Mouse (Mus musculus): ENCODE data around the gene Ulk4. TPM values are rescaled to one million over a fixed set of nuclear protein-coding genes. Genes with fewer than 3 reads are reported as not detected.

The Ulk4 gene
- total and polyA plus RNA-seq, 2 experiments from 2014 or later = 8.1 to 68.0 TPM

DNA sequence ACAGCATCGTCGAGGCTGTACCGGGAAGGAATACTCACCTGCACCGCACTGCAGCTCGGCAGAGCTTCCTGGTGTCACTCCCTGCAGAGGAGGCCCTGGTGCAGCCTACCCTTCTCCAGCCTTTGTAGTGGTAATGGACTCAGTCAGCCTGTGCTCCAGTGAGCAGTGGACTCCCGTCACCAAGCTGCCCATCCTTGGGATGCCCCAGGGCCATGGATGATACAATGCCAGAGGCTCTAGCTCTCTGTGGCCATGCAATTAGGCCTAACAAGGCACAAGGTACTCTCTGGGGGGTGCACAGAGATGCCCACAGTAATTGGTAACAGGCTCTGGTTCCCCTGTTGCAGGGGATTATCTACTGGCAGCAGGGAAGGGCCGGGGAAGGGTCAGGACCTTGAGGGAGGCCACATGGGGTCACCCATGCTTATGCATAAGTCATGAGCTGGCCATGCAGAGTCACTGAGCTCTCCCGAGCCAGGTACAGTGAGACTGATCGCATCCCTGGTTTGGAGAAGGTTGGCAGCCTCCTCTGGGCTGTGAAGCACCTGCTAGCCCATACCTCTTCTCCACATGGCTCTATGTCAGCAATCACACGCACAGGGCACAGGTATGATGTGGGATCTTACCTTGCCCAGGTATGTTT, 244.6 kb downstream of the Ulk4 start:
- no peak overlapping the region for H3K4me3 ChIP-seq (ENCODE audit: low read depth, low read length)
- no peak overlapping the region for H3K9ac ChIP-seq (replicated peaks; ENCODE audit: low read length, poor library complexity, severe bottlenecking)
- H3K4me1 ChIP-seq (ENCODE audit: insufficient read depth, low read length) = 0 out of 2 replicates have a peak, but pooled peaks cover 4% of the 10 kb centered on the region
- no peak for TF ChIP-seq CTCF (IDR thresholded peaks at IDR 0.05)
- H3K27me3 ChIP-seq (ENCODE audit: insufficient read depth, low read length) = no peaks in the 10 kb centered on the region
- 40% methylated on average over 10 of the region's 10 CpGs for WGBS
- no peaks in the 10 kb centered on the region for H3K36me3 ChIP-seq (ENCODE audit: insufficient read depth, low read length)
- DNase-seq (ENCODE audit: low spot score) (no peak), ATAC-seq (ENCODE audit: low FRiP score) (no peak)
- H3K4me2 ChIP-seq (ENCODE audit: low read depth, low read length, poor library complexity, severe bottlenecking) = no peak overlapping the region
- no peak overlapping the region for H3K27ac ChIP-seq (ENCODE audit: low read depth, low read length)
- H3K9me3 ChIP-seq (ENCODE audit: low read length) = no peaks in the 10 kb centered on the region

DNA sequence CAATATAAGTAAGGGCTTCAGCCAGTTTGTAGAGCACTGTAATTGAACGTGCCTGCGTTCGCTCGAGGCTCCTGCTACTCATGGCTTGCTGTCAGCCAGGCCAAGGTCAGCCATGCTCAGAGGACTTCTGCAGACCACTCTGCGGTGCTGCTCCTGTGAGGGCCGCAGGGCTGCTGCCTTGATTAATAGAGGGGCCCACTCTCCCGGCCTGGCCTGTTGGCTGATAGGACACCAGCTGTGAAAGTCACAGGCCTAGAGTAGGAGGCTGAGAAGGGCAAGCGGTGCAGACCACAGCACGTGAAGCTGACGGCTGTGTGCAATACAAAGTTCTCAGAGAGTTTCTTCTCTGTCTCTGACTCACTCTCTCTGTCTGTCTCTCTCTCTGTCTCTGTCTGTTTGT, 246.0 kb downstream of the Ulk4 start:
- H3K9me3 ChIP-seq (ENCODE audit: low read length) = no peaks in the 10 kb centered on the region
- no peaks in the 10 kb centered on the region for H3K36me3 ChIP-seq (ENCODE audit: insufficient read depth, low read length)
- no peak for ATAC-seq (ENCODE audit: low FRiP score)
- no peak for TF ChIP-seq CTCF (IDR thresholded peaks at IDR 0.05)
- no peak overlapping the region for H3K9ac ChIP-seq (replicated peaks; ENCODE audit: low read length, poor library complexity, severe bottlenecking)
- H3K4me1 ChIP-seq (ENCODE audit: insufficient read depth, low read length) = 0 out of 2 replicates have a peak, but pooled peaks cover 3% of the 10 kb centered on the region
- WGBS = 49% methylated on average over 10 of the region's 10 CpGs
- H3K4me3 ChIP-seq (ENCODE audit: low read depth, low read length) = no peak overlapping the region
- no peak for DNase-seq (ENCODE audit: low spot score)
- no peak overlapping the region for H3K4me2 ChIP-seq (ENCODE audit: low read depth, low read length, poor library complexity, severe bottlenecking)
- no peak overlapping the region for H3K27ac ChIP-seq (ENCODE audit: low read depth, low read length)
- H3K27me3 ChIP-seq (ENCODE audit: insufficient read depth, low read length) = no peaks in the 10 kb centered on the region

DNA sequence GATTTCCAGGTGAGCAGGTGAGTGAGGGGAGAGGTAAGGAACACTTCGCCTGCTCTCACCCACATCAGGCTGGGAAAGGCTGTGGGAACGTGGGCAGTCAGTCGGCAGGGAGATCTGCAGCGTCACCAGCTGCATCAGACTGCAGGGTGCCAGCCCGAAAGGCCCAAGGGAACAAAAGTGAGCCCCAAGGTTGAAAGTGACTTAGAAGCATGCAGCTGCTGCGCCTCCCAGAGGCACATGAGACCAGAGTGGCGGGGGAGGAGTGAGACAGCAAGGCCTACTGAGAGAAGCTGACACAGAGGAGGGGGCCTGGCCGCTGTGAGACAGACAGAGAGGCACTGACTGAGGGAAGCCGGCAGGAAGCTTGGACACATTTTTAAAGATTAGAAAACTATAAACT, 247.2 kb downstream of the Ulk4 start:
- WGBS = 34% methylated on average over 9 of the region's 9 CpGs
- Histone ChIP-seq H3K4me1 (ENCODE audit: insufficient read depth, low read length) (0 out of 2 replicates have a peak, but pooled peaks cover 3% of the 10 kb centered on the region), H3K36me3 (ENCODE audit: insufficient read depth, low read length) (no peaks in the 10 kb centered on the region), H3K4me2 (ENCODE audit: low read depth, low read length, poor library complexity, severe bottlenecking) (no peak overlapping the region), H3K9me3 (ENCODE audit: low read length) (no peaks in the 10 kb centered on the region), H3K9ac (replicated peaks; ENCODE audit: low read length, poor library complexity, severe bottlenecking) (no peak overlapping the region), H3K4me3 (ENCODE audit: low read depth, low read length) (no peak overlapping the region), H3K27ac (ENCODE audit: low read depth, low read length) (no peak overlapping the region), H3K27me3 (ENCODE audit: insufficient read depth, low read length) (no peaks in the 10 kb centered on the region)
- no peak; the same call in 1 of the 2 replicates for TF ChIP-seq CTCF (IDR thresholded peaks at IDR 0.05)
- ATAC-seq (ENCODE audit: low FRiP score) (no peak), DNase-seq (ENCODE audit: low spot score) (no peak)

DNA sequence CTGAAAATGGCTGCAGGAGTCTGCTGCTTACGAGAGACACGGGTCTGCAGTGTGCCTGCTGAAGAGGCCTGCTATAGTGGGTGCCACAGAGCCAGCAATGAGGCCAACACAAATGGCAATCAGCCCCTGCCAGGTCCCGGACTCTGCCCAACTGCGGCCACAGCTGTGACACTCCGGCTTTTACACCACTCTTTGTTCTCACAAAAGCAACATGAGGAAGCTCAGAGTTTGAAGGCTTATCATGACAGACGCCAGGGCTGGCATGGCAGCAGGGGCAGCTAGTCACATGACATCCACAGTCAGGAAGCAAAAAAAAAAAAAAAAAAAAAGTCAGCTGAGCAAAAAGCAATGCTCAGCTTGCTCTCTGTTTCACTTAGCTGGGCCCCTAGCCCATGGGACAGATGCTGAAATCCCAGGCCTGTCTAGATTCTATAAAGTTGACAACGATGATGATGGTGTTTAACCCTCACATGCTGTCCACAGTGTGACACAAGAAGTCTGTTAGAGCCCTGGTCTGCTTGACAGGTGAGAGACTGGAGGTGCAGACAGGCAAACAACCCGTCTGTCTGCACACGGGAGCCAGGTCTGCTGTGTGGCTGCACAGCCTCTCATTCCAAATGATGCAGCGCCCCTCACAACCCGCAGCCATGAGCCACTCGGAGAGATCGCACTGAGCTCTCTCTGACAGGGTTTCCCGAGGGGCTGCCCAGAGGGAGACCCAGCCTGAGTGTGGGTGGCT, 253.3 kb downstream of the Ulk4 start:
- Histone ChIP-seq H3K4me1 (ENCODE audit: insufficient read depth, low read length) (no peaks in the 10 kb centered on the region), H3K4me2 (ENCODE audit: low read depth, low read length, poor library complexity, severe bottlenecking) (no peak overlapping the region), H3K27me3 (ENCODE audit: insufficient read depth, low read length) (no peaks in the 10 kb centered on the region), H3K4me3 (ENCODE audit: low read depth, low read length) (no peak overlapping the region), H3K9me3 (ENCODE audit: low read length) (no peaks in the 10 kb centered on the region), H3K9ac (replicated peaks; ENCODE audit: low read length, poor library complexity, severe bottlenecking) (no peak overlapping the region), H3K27ac (ENCODE audit: low read depth, low read length) (no peak overlapping the region), H3K36me3 (ENCODE audit: insufficient read depth, low read length) (no peaks in the 10 kb centered on the region)
- ATAC-seq (ENCODE audit: low FRiP score) (peak; percentile 5; the same call in 1 of the 2 replicates), DNase-seq (ENCODE audit: low spot score) (peak; percentile 67)
- WGBS = 76% methylated on average over 14 of the region's 14 CpGs
- TF ChIP-seq CTCF (IDR thresholded peaks at IDR 0.05) = no peak

DNA sequence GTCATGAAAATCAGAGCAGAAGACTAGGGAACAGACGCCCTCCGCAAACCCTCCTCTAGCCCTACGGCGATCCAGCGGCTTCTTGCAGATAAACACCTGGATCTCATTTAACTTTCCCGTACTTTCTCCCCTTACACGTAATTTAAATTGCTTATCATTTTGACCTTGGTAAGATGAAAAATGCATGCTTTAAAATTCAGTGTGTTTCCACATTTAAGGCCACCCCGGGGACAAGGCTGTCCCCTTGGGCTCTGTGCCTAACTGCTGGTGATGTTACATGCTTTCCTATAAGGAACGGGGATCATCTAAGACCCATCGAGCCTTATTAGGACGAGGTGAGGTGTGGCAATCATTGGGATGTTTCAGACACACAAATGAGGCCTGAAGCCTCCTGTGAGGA, 256.6 kb downstream of the Ulk4 start:
- no peaks in the 10 kb centered on the region for H3K9me3 ChIP-seq (ENCODE audit: low read length)
- no peak overlapping the region for H3K9ac ChIP-seq (replicated peaks; ENCODE audit: low read length, poor library complexity, severe bottlenecking)
- H3K27me3 ChIP-seq (ENCODE audit: insufficient read depth, low read length) = no peaks in the 10 kb centered on the region
- DNase-seq (ENCODE audit: low spot score) = no peak
- no peak for ATAC-seq (ENCODE audit: low FRiP score)
- WGBS = 55% methylated on average over 11 of the region's 11 CpGs
- H3K4me1 ChIP-seq (ENCODE audit: insufficient read depth, low read length) = no peaks in the 10 kb centered on the region
- H3K4me3 ChIP-seq (ENCODE audit: low read depth, low read length) = no peak overlapping the region
- H3K4me2 ChIP-seq (ENCODE audit: low read depth, low read length, poor library complexity, severe bottlenecking) = no peak overlapping the region
- no peak overlapping the region for H3K27ac ChIP-seq (ENCODE audit: low read depth, low read length)
- H3K36me3 ChIP-seq (ENCODE audit: insufficient read depth, low read length) = no peaks in the 10 kb centered on the region
- TF ChIP-seq CTCF (IDR thresholded peaks at IDR 0.05) = no peak

DNA sequence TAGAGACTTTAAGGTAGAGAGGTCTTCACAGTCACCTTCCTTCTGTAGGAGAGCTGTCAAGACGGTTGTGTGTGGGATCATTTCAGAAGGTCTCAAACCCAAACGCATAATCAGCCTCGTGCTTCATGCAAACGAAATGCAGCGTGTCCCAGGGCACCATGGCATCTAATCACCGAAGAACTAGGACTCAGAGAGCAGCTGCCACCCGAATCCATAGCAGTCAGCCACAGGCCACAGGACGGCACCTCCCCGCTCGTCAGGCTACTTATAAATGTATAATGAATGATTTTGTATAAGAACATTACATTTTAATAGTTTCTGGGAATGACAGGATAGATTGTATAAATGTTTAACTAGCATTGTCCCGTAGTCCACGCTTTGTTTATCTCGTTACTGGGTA, 257.1 kb downstream of the Ulk4 start:
- no peak overlapping the region for H3K9ac ChIP-seq (replicated peaks; ENCODE audit: low read length, poor library complexity, severe bottlenecking)
- H3K4me3 ChIP-seq (ENCODE audit: low read depth, low read length) = no peak overlapping the region
- no peaks in the 10 kb centered on the region for H3K4me1 ChIP-seq (ENCODE audit: insufficient read depth, low read length)
- no peak for DNase-seq (ENCODE audit: low spot score)
- H3K9me3 ChIP-seq (ENCODE audit: low read length) = no peaks in the 10 kb centered on the region
- TF ChIP-seq CTCF (IDR thresholded peaks at IDR 0.05) = no peak
- H3K27me3 ChIP-seq (ENCODE audit: insufficient read depth, low read length) = no peaks in the 10 kb centered on the region
- ATAC-seq (ENCODE audit: low FRiP score) = no peak
- H3K36me3 ChIP-seq (ENCODE audit: insufficient read depth, low read length) = no peaks in the 10 kb centered on the region
- H3K4me2 ChIP-seq (ENCODE audit: low read depth, low read length, poor library complexity, severe bottlenecking) = no peak overlapping the region
- no peak overlapping the region for H3K27ac ChIP-seq (ENCODE audit: low read depth, low read length)
- 46% methylated on average over 13 of the region's 13 CpGs for WGBS

All from midbrain, postnatal 0 days (tissue).